Mouse (Mus musculus): Measurements from ENCODE around the gene Ccnt1. TPM values are rescaled to one million over a fixed set of nuclear protein-coding genes. Genes with fewer than 3 reads are reported as not detected.
A peak's percentile ranks its signal among the peaks of the same experiment; 100 is the strongest.

The Ccnt1 gene
- polyA plus RNA-seq, 1 experiment = 13.4 TPM

DNA sequence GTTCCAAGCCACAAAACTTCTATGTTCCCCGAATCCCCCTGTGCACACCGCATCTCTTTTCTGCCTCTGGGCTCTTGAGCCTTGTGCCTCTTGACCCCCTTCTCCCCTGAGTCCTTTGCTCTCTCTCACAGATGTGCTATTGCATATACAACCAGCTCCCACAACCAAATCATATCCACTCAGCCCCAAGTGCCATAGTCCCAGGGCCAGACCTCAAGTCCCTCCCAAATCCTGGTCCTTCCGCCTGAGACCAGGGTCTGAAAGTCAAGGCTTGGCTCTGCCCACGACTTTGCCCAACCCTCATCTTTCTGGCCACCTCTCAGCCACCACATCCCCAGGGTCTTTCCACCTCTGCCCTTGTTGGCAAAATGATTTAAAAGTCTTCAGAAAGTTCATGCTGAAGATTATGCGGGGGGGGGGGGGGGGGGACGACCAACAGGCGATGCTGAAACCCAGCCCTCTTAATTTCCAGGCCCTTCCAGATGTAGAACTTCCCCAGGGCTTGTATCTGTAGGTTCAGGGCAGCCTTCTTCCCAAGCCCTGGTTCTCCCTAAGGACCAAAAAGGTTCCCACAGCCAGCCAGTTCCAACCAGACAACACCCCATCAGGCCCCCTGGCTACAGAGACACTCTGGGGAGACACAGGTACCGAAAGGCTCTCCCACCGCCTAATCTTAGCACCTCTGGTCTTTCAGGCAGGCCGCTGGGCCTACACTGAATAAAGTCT, 37.5 kb upstream of the Ccnt1 start:
- Histone ChIP-seq H3K79me3 (ENCODE audit: low read depth) (peaks cover 27% of the 10 kb centered on the region), H3ac (ENCODE audit: control insufficient read depth, insufficient read length, low read depth) (peak overlapping the region; percentile 90), H3K4me3 (ENCODE audit: insufficient read depth, poor library complexity, severe bottlenecking) (peak overlapping the region; percentile 63), H3K36me3 (ENCODE audit: control insufficient read depth, insufficient read depth) (peaks cover 14% of the 10 kb centered on the region), H3K79me2 (ENCODE audit: control insufficient read depth, insufficient read depth) (peaks cover 58% of the 10 kb centered on the region), H3K27me3 (ENCODE audit: control insufficient read depth, insufficient read depth, insufficient read length) (no peaks in the 10 kb centered on the region)
- no peak for TF ChIP-seq USF1 (IDR thresholded peaks at IDR 0.05; ENCODE audit: low read depth)
- no peak for TF ChIP-seq MYOG (IDR thresholded peaks at IDR 0.05; ENCODE audit: control insufficient read depth, extremely low read depth, insufficient read length)
- TF ChIP-seq CEBPB (IDR thresholded peaks at IDR 0.05; ENCODE audit: low read depth) = no peak
- no peak for TF ChIP-seq MYOD1 (IDR thresholded peaks at IDR 0.05; ENCODE audit: control insufficient read depth, insufficient read length, low read depth)
- TF ChIP-seq FOSL1 (IDR thresholded peaks at IDR 0.05; ENCODE audit: insufficient read depth, low read length, poor library complexity, severe bottlenecking) = no peak
- no peak for TF ChIP-seq MAX (IDR thresholded peaks at IDR 0.05)
- TF ChIP-seq CTCF (IDR thresholded peaks at IDR 0.05; ENCODE audit: control insufficient read depth, insufficient read depth, insufficient read length) = no peak

DNA sequence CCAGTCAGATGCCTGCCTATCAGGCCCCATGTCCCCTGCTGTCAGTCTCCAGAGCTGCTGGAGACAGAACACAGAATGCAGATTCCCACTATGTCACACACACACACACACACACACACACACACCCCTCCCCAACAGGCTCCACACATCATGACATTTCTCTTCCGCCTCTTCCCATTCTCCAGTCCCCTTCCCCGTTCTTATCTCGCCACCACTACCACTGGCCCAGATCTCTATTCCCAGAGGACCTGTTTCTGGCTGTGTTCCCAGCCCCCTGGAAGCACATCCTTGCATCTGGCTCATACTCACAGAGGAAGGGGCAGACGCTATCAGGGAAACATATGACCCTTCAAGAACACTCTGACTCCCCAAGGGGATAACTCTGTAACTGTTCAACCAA, 36.8 kb upstream of the Ccnt1 start:
- no peak overlapping the region for H3ac ChIP-seq (ENCODE audit: control insufficient read depth, insufficient read length, low read depth)
- TF ChIP-seq MYOD1 (IDR thresholded peaks at IDR 0.05; ENCODE audit: control insufficient read depth, insufficient read length, low read depth) = no peak
- no peak for TF ChIP-seq FOSL1 (IDR thresholded peaks at IDR 0.05; ENCODE audit: insufficient read depth, low read length, poor library complexity, severe bottlenecking)
- TF ChIP-seq CTCF (IDR thresholded peaks at IDR 0.05; ENCODE audit: control insufficient read depth, insufficient read depth, insufficient read length) = no peak
- no peak for TF ChIP-seq MAX (IDR thresholded peaks at IDR 0.05)
- TF ChIP-seq USF1 (IDR thresholded peaks at IDR 0.05; ENCODE audit: low read depth) = no peak
- TF ChIP-seq CEBPB (IDR thresholded peaks at IDR 0.05; ENCODE audit: low read depth) = no peak
- TF ChIP-seq MYOG (IDR thresholded peaks at IDR 0.05; ENCODE audit: control insufficient read depth, extremely low read depth, insufficient read length) = no peak
- peak overlapping the region; percentile 63 for H3K4me3 ChIP-seq (ENCODE audit: insufficient read depth, poor library complexity, severe bottlenecking)

DNA sequence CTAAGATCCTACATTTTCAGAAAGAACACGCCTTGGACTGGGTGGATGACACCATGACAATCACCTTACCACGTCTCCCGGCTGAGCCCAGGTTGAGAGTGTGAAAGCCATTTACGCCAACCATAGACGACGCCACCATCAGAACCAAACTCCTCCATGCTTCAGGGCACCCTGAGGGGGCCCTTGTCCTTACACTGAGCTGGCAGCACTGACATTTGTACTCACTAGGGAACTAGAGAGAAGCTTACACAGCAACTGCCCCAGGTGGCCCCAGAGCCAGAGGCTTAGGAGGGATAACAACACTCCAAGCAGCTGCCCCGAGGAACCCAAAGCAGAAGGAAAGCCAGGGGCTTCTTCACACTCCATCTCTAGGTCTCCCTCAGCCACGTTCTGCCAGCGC, 36.0 kb upstream of the Ccnt1 start:
- no peak for TF ChIP-seq CTCF (IDR thresholded peaks at IDR 0.05; ENCODE audit: control insufficient read depth, insufficient read depth, insufficient read length)
- no peak for TF ChIP-seq MAX (IDR thresholded peaks at IDR 0.05)
- no peak for TF ChIP-seq MYOG (IDR thresholded peaks at IDR 0.05; ENCODE audit: control insufficient read depth, extremely low read depth, insufficient read length)
- no peak for TF ChIP-seq MYOD1 (IDR thresholded peaks at IDR 0.05; ENCODE audit: control insufficient read depth, insufficient read length, low read depth)
- TF ChIP-seq FOSL1 (IDR thresholded peaks at IDR 0.05; ENCODE audit: insufficient read depth, low read length, poor library complexity, severe bottlenecking) = no peak
- no peak for TF ChIP-seq USF1 (IDR thresholded peaks at IDR 0.05; ENCODE audit: low read depth)
- H3ac ChIP-seq (ENCODE audit: control insufficient read depth, insufficient read length, low read depth) = no peak overlapping the region
- H3K79me2 ChIP-seq (ENCODE audit: control insufficient read depth, insufficient read depth) = peaks cover 66% of the 10 kb centered on the region
- no peak overlapping the region for H3K4me3 ChIP-seq (ENCODE audit: insufficient read depth, poor library complexity, severe bottlenecking)
- H3K79me3 ChIP-seq (ENCODE audit: low read depth) = peaks cover 29% of the 10 kb centered on the region
- peaks cover 21% of the 10 kb centered on the region for H3K36me3 ChIP-seq (ENCODE audit: control insufficient read depth, insufficient read depth)
- no peaks in the 10 kb centered on the region for H3K27me3 ChIP-seq (ENCODE audit: control insufficient read depth, insufficient read depth, insufficient read length)

More for the DNA sequence above, 36.8 kb upstream of the Ccnt1 start:
- peaks cover 64% of the 10 kb centered on the region for H3K79me2 ChIP-seq (ENCODE audit: control insufficient read depth, insufficient read depth)
- H3K79me3 ChIP-seq (ENCODE audit: low read depth) = peaks cover 27% of the 10 kb centered on the region
- H3K36me3 ChIP-seq (ENCODE audit: control insufficient read depth, insufficient read depth) = peaks cover 17% of the 10 kb centered on the region
- no peaks in the 10 kb centered on the region for H3K27me3 ChIP-seq (ENCODE audit: control insufficient read depth, insufficient read depth, insufficient read length)

DNA sequence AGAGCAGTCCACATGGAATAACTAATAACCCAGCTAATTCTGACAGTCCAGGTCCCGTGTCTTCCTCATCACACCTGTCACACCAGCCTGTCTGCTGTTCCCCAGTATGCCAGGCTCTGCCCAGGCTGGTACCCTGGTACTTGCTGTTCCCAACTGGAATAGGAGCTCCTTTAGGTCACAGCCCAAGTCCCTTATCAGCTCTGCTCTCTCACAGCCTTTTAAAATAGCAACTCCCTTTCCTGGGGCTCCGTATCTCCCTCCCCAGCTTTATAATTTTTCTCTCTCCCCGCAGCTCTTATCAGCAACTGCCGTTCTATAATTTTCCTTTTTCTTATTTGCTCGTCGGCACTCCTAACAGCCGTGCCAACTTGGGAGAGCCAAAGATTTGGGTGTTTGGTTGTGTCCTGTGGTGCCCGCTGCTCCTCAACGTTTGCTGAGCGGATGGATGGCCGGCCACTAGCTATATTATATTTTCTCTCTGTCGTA, 35.4 kb upstream of the Ccnt1 start:
- TF ChIP-seq MAX (IDR thresholded peaks at IDR 0.05) (no peak), FOSL1 (IDR thresholded peaks at IDR 0.05; ENCODE audit: insufficient read depth, low read length, poor library complexity, severe bottlenecking) (no peak), USF1 (IDR thresholded peaks at IDR 0.05; ENCODE audit: low read depth) (no peak), CEBPB (IDR thresholded peaks at IDR 0.05; ENCODE audit: low read depth) (no peak), MYOD1 (IDR thresholded peaks at IDR 0.05; ENCODE audit: control insufficient read depth, insufficient read length, low read depth) (no peak)
- Histone ChIP-seq H3K79me2 (ENCODE audit: control insufficient read depth, insufficient read depth) (peaks cover 72% of the 10 kb centered on the region), H3K4me3 (ENCODE audit: insufficient read depth, poor library complexity, severe bottlenecking) (no peak overlapping the region), H3K36me3 (ENCODE audit: control insufficient read depth, insufficient read depth) (peaks cover 28% of the 10 kb centered on the region), H3ac (ENCODE audit: control insufficient read depth, insufficient read length, low read depth) (no peak overlapping the region), H3K79me3 (ENCODE audit: low read depth) (peaks cover 31% of the 10 kb centered on the region), H3K27me3 (ENCODE audit: control insufficient read depth, insufficient read depth, insufficient read length) (no peaks in the 10 kb centered on the region)

DNA sequence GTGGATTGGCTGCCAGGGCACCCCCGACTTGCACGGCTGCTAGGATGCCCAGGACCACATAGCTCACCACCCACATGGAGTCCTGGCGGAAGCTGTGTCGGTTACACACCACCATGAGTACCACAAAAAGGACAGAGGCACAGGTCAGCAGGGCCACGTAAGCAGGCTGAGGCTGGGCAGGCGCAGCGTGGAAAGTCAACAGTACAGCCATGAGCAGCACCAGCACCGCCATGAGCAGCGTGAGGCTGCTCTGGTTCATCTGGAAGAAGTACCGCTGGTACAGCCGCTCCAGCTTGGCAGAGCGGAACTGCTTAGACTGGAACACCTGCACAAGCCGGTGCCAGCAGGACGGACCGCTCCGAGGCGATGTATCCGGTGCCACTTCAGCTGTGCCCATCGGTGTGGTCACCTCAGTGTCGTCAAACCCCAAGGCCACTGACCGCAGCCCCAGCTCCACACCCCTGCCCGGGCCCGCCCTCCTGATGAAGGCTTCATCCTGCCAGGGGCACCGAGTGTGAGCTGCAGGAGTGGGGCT, 33.4 kb upstream of the Ccnt1 start:
- Histone ChIP-seq H3K36me3 (ENCODE audit: control insufficient read depth, insufficient read depth) (peaks cover 46% of the 10 kb centered on the region), H3K4me3 (ENCODE audit: insufficient read depth, poor library complexity, severe bottlenecking) (no peak overlapping the region), H3K27me3 (ENCODE audit: control insufficient read depth, insufficient read depth, insufficient read length) (no peaks in the 10 kb centered on the region), H3K79me2 (ENCODE audit: control insufficient read depth, insufficient read depth) (peaks cover 89% of the 10 kb centered on the region), H3ac (ENCODE audit: control insufficient read depth, insufficient read length, low read depth) (no peak overlapping the region), H3K79me3 (ENCODE audit: low read depth) (peaks cover 32% of the 10 kb centered on the region)
- TF ChIP-seq USF1 (IDR thresholded peaks at IDR 0.05; ENCODE audit: low read depth) = no peak
- TF ChIP-seq CEBPB (IDR thresholded peaks at IDR 0.05; ENCODE audit: low read depth) = no peak
- TF ChIP-seq MYOG (IDR thresholded peaks at IDR 0.05; ENCODE audit: control insufficient read depth, extremely low read depth, insufficient read length) = no peak
- no peak for TF ChIP-seq MAX (IDR thresholded peaks at IDR 0.05)
- no peak for TF ChIP-seq MYOD1 (IDR thresholded peaks at IDR 0.05; ENCODE audit: control insufficient read depth, insufficient read length, low read depth)
- TF ChIP-seq FOSL1 (IDR thresholded peaks at IDR 0.05; ENCODE audit: insufficient read depth, low read length, poor library complexity, severe bottlenecking) = no peak
- TF ChIP-seq CTCF (IDR thresholded peaks at IDR 0.05; ENCODE audit: control insufficient read depth, insufficient read depth, insufficient read length) = no peak
